Mouse (Mus musculus) embryonic facial prominence, embryonic 14.5 days (tissue): ENCODE measurements around the gene Asrgl1. TPM values are rescaled to one million over a fixed set of nuclear protein-coding genes. Genes with fewer than 3 reads are reported as not detected.

Experiments used
- ATAC-seq: fragments of 200-750 bp; cut with Nextera tagmentation; 2 replicates; pipeline ENCODE4 v1.8.0; 2017; ENCODE audit warnings: low read depth, moderate number of reproducible peaks, moderate TSS enrichment
- DNase-seq: peaks from one replicate; pipeline ENCODE4 v3.0.0-alpha.2; 2015; ENCODE audit warnings: low spot score
- H3K27ac ChIP-seq: fragments of 300-500 bp; sonication (generic); replicated peaks from 2 replicates; pipeline ENCODE4 v1.5.1; 2014; ENCODE audit warnings: low read depth, mild to moderate bottlenecking, low read length, moderate library complexity
- H3K27me3 ChIP-seq: fragments of 300-500 bp; sonication (generic); replicated peaks from 2 replicates; pipeline ENCODE4 v1.6.1; 2014; ENCODE audit warnings: low read length; ENCODE audit not compliant: control insufficient read depth, insufficient read depth
- H3K36me3 ChIP-seq: fragments of 300-500 bp; sonication (generic); 2 replicates; pipeline ENCODE4 v1.6.1; 2014; ENCODE audit warnings: low read length, mixed read lengths; ENCODE audit not compliant: control insufficient read depth, insufficient read depth
- H3K4me1 ChIP-seq: fragments of 300-500 bp; sonication (generic); 2 replicates; pipeline ENCODE4 v1.6.1; 2014; ENCODE audit warnings: antibody characterized with exemption, low read length; ENCODE audit not compliant: control insufficient read depth, insufficient read depth
- H3K4me2 ChIP-seq: fragments of 300-500 bp; sonication (generic); 2 replicates; pipeline ENCODE4 v1.6.1; 2014; ENCODE audit warnings: low read depth, mild to moderate bottlenecking, low read length, moderate library complexity, mixed read lengths
- H3K4me3 ChIP-seq: fragments of 300-500 bp; sonication (generic); 2 replicates; pipeline ENCODE4 v1.5.1; 2014; ENCODE audit warnings: low read depth, mild to moderate bottlenecking, low read length
- H3K9ac ChIP-seq: fragments of 300-500 bp; sonication (generic); 2 replicates; pipeline ENCODE4 v1.6.1; 2014; ENCODE audit warnings: low read depth, mild to moderate bottlenecking, low read length, moderate library complexity, mixed read lengths
- H3K9me3 ChIP-seq: fragments of 300-500 bp; sonication (generic); 2 replicates; pipeline ENCODE4 v1.6.1; 2016; ENCODE audit warnings: low read length; ENCODE audit not compliant: control insufficient read depth
- WGBS: fragments of 180-500 bp; shearing (Covaris S2); extraction: QIAGEN DNeasy Blood & Tissue Kit; methylation state at CpG from one replicate; pipeline ENCODE4 v1.1.7; 2014; 5-methylcytosine and 5-hydroxymethylcytosine counted together
- polyA plus RNA-seq: library from polyadenylated mRNA; unstranded; fragments of >200 nt; fragmentation: Nextera tagmentation; extraction: Ambion mirVana; gene quantifications from 2 replicates; pipeline ENCODE4 v1.2.1, GENCODE M21; 2014

Gene Asrgl1
- polyA plus RNA-seq, 1 experiment from 2014 or later = 10.8 TPM

GRCm38 (mm10) chr19:9081311-9082190, 53.9 kb downstream of the Asrgl1 start:
- DNase-seq (no peak), ATAC-seq (no peak; the same call in 1 of the 2 replicates)
- Histone ChIP-seq H3K9me3 (no peaks in the 10 kb centered on the region), H3K4me3 (no peak overlapping the region), H3K4me2 (peak overlapping the region; percentile 45; the same call in 1 of the 2 replicates), H3K4me1 (peaks cover 8% of the 10 kb centered on the region; the same call in 1 of the 2 replicates), H3K36me3 (no peaks in the 10 kb centered on the region), H3K27ac (no peak overlapping the region), H3K27me3 (no peaks in the 10 kb centered on the region), H3K9ac (0 out of 2 replicates have a peak overlapping the region, but pooled peaks have one; percentile 41)
- WGBS = 90% methylated on average over 14 of the region's 14 CpGs

GRCm38 (mm10) chr19:9079916-9080315, 55.5 kb downstream of the Asrgl1 start:
- DNase-seq (no peak), ATAC-seq (no peak)
- Histone ChIP-seq H3K9me3 (no peaks in the 10 kb centered on the region), H3K9ac (peak overlapping the region; percentile 40; the same call in 1 of the 2 replicates), H3K4me2 (no peak overlapping the region), H3K36me3 (no peaks in the 10 kb centered on the region), H3K4me1 (peaks cover 8% of the 10 kb centered on the region; the same call in 1 of the 2 replicates), H3K4me3 (no peak overlapping the region), H3K27me3 (no peaks in the 10 kb centered on the region), H3K27ac (no peak overlapping the region)
- WGBS = 16% methylated on average over 7 of the region's 7 CpGs

DNA sequence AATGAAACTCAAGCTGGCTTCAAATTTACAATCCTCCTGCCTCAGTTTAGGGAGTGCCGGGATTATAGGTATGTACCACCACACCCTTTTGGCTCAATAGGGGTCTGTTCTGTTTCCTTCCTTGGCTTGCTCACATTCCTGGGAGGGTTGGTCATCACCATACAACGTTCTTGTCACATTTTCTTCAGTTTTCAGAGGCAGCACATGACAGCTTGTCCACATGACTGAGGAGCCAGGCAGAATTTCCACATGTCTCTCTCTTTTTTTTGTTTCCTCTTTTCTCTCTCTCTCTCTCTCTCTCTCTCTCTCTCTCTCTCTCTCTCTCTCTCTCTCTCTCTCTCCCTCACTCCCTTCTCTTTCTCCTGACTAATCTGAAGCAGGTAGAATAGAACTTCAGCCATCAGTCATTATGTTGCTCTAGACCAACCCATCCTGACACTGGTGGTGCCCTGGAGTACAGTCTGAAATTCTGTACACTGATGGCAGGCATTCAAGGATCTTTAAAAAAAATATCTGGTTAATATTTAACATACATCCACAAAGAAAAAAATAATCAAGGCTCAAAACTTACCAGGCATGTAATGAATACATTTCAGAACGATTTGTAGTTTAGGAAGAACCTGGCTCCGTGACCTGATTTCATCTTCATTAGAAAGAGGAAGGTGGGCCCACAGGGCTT, 58.3 kb downstream of the Asrgl1 start:
- Histone ChIP-seq H3K27me3 (no peaks in the 10 kb centered on the region), H3K4me1 (peaks cover 7% of the 10 kb centered on the region), H3K4me2 (no peak overlapping the region), H3K36me3 (no peaks in the 10 kb centered on the region), H3K9me3 (no peaks in the 10 kb centered on the region), H3K4me3 (no peak overlapping the region), H3K27ac (no peak overlapping the region), H3K9ac (no peak overlapping the region)
- 54% methylated on average over 4 of the region's 4 CpGs for WGBS
- no peak for DNase-seq
- no peak for ATAC-seq

- peaks cover 16% of the 10 kb centered on the region for H3K4me1 ChIP-seq
- ATAC-seq = no peak
- H3K4me3 ChIP-seq = no peak overlapping the region
- no peak for DNase-seq
- H3K27ac ChIP-seq = no peak overlapping the region
- no peaks in the 10 kb centered on the region for H3K9me3 ChIP-seq
- no peaks in the 10 kb centered on the region for H3K27me3 ChIP-seq
- WGBS = 88% methylated on average over 3 of the region's 3 CpGs
- H3K4me2 ChIP-seq = no peak overlapping the region
- H3K36me3 ChIP-seq = no peaks in the 10 kb centered on the region
- no peak overlapping the region for H3K9ac ChIP-seq
Measured at GRCm38 (mm10) chr19:9076035-9076434, 59.4 kb downstream of the Asrgl1 start.

GRCm38 (mm10) chr19:9075558-9075957, 59.9 kb downstream of the Asrgl1 start:
- WGBS = 62% methylated on average over 2 of the region's 2 CpGs
- no peak for DNase-seq
- ATAC-seq = no peak
- H3K9ac ChIP-seq = no peak overlapping the region
- no peak overlapping the region for H3K4me2 ChIP-seq
- no peak overlapping the region for H3K4me3 ChIP-seq
- H3K9me3 ChIP-seq = no peaks in the 10 kb centered on the region
- no peaks in the 10 kb centered on the region for H3K27me3 ChIP-seq
- peaks cover 21% of the 10 kb centered on the region for H3K4me1 ChIP-seq
- no peak overlapping the region for H3K27ac ChIP-seq
- no peaks in the 10 kb centered on the region for H3K36me3 ChIP-seq

DNA sequence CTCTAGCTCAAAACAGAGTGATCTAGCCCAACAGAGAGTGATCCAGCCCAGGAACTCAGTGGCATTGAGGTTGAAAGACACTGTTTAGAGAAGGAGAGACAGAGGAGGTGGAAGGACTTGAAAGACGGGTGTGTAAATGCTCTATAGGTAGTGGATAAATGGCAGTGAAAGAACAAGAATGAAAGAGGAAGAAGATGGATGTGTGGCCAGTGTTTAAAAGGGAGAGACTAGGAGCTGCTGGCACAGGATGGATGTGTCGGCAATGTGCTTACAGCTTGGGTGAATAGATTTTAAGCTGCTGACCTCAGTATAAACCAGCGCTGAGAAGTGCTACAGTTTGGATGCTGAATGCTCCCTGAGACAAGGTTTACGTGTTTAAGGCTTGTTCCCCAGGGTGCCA, 61.0 kb downstream of the Asrgl1 start:
- Histone ChIP-seq H3K27me3 (no peaks in the 10 kb centered on the region), H3K4me1 (peaks cover 30% of the 10 kb centered on the region), H3K27ac (no peak overlapping the region), H3K36me3 (no peaks in the 10 kb centered on the region), H3K9me3 (no peaks in the 10 kb centered on the region), H3K4me2 (no peak overlapping the region), H3K9ac (no peak overlapping the region), H3K4me3 (no peak overlapping the region)
- 80% methylated on average over 4 of the region's 4 CpGs for WGBS
- no peak for DNase-seq
- no peak for ATAC-seq

DNA sequence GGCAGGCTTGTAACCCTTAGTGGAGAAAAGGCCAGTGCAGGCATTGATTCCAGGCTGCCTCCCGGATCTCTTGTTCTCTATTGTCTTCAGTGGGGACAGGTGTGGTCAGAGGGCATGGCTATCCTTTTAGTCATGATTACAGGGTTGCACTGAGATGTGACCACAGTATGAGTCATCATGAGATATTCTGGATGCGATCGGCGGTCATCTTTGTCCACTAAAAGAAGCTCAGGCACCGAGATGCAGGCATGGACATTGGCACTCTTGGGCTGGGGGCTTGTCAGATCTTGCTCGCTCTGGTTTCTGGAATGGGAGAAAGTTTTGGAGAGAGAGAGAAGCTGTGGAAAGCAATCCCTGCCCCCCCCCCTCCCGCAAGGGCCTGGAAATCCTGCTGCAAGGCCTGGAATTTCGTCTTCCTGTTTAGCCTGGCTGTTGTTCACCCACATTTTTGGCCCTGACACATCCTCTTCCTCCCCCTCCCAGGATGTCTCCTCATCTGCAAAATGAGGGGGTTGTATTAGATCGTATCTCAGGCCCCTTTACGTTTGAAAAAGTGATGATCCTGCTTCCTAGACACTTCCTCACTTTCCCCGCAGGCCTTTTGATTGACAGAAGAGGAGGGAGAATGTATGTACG, 61.5 kb downstream of the Asrgl1 start:
- Histone ChIP-seq H3K9ac (no peak overlapping the region), H3K4me3 (no peak overlapping the region), H3K36me3 (no peaks in the 10 kb centered on the region), H3K9me3 (no peaks in the 10 kb centered on the region), H3K27me3 (no peaks in the 10 kb centered on the region), H3K4me1 (peaks cover 29% of the 10 kb centered on the region), H3K27ac (no peak overlapping the region), H3K4me2 (no peak overlapping the region)
- 62% methylated on average over 12 of the region's 12 CpGs for WGBS
- DNase-seq (peak; percentile 30), ATAC-seq (no peak)

- H3K9me3 ChIP-seq = no peaks in the 10 kb centered on the region
- H3K4me2 ChIP-seq = no peak overlapping the region
- no peak overlapping the region for H3K9ac ChIP-seq
- DNase-seq = no peak
- no peaks in the 10 kb centered on the region for H3K36me3 ChIP-seq
- peak overlapping the region; percentile 79 for H3K27ac ChIP-seq
- 67% methylated on average over 2 of the region's 2 CpGs for WGBS
- no peak for ATAC-seq
- H3K4me3 ChIP-seq = no peak overlapping the region
- H3K27me3 ChIP-seq = no peaks in the 10 kb centered on the region
- H3K4me1 ChIP-seq = peaks cover 29% of the 10 kb centered on the region
Measured at GRCm38 (mm10) chr19:9072157-9072530, 63.3 kb downstream of the Asrgl1 start.
